Mouse (Mus musculus) embryo, embryonic 10.5 days (tissue): ENCODE data around the gene Cldn19.

Experiments
- DNase-seq: peaks from one replicate; pipeline ENCODE4 v3.0.0-alpha.2; 2015; ENCODE audit warnings: low spot score

Cldn19 gene

DNA sequence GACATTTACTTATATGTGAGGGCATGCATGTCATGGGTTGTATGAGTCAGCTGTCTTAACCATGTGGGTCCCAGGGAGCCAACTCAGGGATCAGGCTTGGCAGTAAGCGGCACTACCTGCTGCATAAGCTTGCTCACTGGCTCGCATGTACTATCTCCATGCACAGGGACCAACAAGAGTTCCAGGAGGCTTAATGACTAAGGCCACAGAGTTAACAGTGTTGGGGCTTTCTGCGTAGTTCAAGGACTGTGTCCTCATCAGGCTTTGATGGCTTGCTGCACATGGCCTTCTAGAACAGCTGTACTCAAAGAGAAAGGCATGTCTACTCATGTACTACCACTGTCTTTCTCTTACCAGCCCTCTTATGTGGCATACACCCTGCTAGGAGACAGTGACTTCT lies 45.5 kb downstream of the Cldn19 start:
- DNase-seq, result no peak

DNA sequence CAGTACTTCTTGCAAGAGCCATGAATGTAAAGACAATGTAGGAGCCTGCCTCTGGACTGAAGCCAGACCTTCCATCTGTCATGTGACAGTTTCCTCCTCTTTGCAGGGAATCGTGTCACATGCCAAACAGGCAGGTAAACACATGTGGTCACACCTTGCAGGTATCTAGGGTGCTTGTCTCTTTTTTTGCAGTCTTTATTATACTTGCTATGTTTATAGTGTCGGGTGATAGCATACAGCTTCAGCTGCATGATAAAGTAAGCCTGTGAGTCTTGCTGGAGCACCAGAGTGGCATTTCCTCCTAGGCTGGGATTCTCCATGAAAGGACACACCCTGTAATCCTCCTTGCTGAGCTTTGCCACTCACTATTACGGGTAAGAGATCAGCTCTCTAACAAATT lies 46.6 kb downstream of the Cldn19 start:
- DNase-seq, result no peak

DNA sequence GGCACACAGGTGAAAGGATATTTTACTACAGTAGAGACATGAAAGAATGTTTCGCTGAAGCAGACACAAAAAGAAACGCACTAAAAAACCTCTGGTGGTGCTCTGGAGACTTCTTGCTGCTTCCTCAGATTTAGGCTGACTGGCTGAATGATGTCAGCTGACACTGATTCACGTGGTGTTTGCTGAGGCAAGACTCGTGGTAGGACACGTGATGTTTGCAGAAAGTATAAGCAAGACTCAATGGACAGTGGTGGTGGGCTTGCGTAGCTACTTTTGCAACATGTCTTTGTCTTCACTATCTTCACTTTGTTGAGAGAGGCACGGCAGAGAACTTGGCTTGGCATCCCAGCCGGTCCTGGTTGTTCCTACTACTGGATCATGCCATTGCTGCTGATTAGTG lies 48.1 kb downstream of the Cldn19 start:
- no peak for DNase-seq

DNA sequence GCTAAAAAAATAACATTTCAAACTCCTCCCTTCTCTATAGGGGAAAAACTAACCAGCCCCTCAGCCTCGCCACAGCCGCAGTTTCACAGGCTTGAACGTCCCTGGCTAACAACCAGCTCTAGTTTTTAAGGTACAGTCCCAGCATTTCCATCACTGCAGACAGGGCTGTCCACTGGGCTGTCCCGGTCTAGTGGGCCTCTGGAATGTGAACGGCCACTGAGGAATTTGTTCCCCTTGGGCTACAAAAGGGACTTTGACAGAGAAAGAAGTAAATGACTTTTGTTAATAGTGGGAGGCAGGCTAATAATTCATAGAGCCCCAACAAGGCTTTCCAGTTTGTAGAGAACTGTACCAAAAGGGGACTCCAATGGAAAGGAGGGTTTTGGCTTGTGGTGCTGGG lies 50.2 kb downstream of the Cldn19 start:
- DNase-seq, result no peak
